Comparison of ENCODE assay signal across 8 mouse cellular contexts in genomic region chr4:47037321-47037657, GRCm38 (mm10). TPM values are rescaled to one million over a fixed set of nuclear protein-coding genes. Genes with fewer than 3 reads are reported as not detected.
DNase-seq lines count a peak whose midpoint lies in the region; ATAC-seq and TF ChIP-seq lines count a peak whose summit lies in the region.
"Had no signal": no experiment of that assay in that cellular context is flagged by ENCODE, and none has a peak within 500 bp of the region (broad histone marks: within the 10 kb centered on the region; RNA-seq: fewer than 3 reads in every experiment).

No protein-coding gene starts in this region.

- no peaks in the 10 kb centered on the region for H3K4me1 ChIP-seq in forebrain, embryonic 14.5 days (ENCODE audit: control insufficient read depth, insufficient read depth, low read length)
- peaks cover 11% of the 10 kb centered on the region for H3K4me1 ChIP-seq in hindbrain, embryonic 15.5 days (replicated peaks)
- H3K4me1 ChIP-seq in midbrain, embryonic 10.5 days, result peaks cover 16% of the 10 kb centered on the region

- no peak overlapping the region for H3K9ac ChIP-seq in forebrain, embryonic 14.5 days (ENCODE audit: low read length)
- H3K9ac ChIP-seq in hindbrain, embryonic 15.5 days, result no peak overlapping the region

- no peaks in the 10 kb centered on the region for H3K27me3 ChIP-seq in forebrain, embryonic 14.5 days (replicated peaks; ENCODE audit: control insufficient read depth, insufficient read depth, low read length)
- no peaks in the 10 kb centered on the region for H3K27me3 ChIP-seq in hindbrain, embryonic 15.5 days
- H3K27me3 ChIP-seq in midbrain, embryonic 10.5 days (ENCODE audit: low read depth, poor library complexity, severe bottlenecking), result no peaks in the 10 kb centered on the region

- no peaks in the 10 kb centered on the region for H3K9me3 ChIP-seq in forebrain, embryonic 14.5 days (replicated peaks; ENCODE audit: control insufficient read depth, low read length)
- no peaks in the 10 kb centered on the region for H3K9me3 ChIP-seq in hindbrain, embryonic 15.5 days
- no peaks in the 10 kb centered on the region for H3K9me3 ChIP-seq in midbrain, embryonic 10.5 days (replicated peaks)

- H3K27ac ChIP-seq in forebrain, embryonic 14.5 days (ENCODE audit: low read depth, low read length), result no peak overlapping the region
- no peak overlapping the region for H3K27ac ChIP-seq in hindbrain, embryonic 15.5 days (replicated peaks)
- no peak overlapping the region for H3K27ac ChIP-seq in left cerebral cortex, adult 2 months
- no peak overlapping the region for H3K27ac ChIP-seq in midbrain, embryonic 10.5 days (replicated peaks)
- H3K27ac ChIP-seq: macrophage had no signal

- intact Hi-C loops in left cerebral cortex, adult 2 months (cut with DNase I), result loop anchor here (1.0 to 5.0 kb wide), 3 partner anchors 348 to 530 kb away; no protein-coding TSS in a partner anchor

- H3K4me2 ChIP-seq in forebrain, embryonic 14.5 days (ENCODE audit: low read length), result no peak overlapping the region
- H3K4me2 ChIP-seq in hindbrain, embryonic 15.5 days, result no peak overlapping the region

- WGBS in forebrain, embryonic 14.5 days, result 16% methylated on average over 5 of the region's 5 CpGs
- WGBS in hindbrain, embryonic 15.5 days, result 20% methylated on average over 5 of the region's 5 CpGs
- 28% methylated on average over 5 of the region's 5 CpGs for WGBS in midbrain, embryonic 10.5 days

- H3K36me3 ChIP-seq in forebrain, embryonic 14.5 days (ENCODE audit: control insufficient read depth, insufficient read depth, low read length), result peaks cover 20% of the 10 kb centered on the region
- peaks cover 6% of the 10 kb centered on the region; the same call in 1 of the 2 replicates for H3K36me3 ChIP-seq in hindbrain, embryonic 15.5 days
- peaks cover 22% of the 10 kb centered on the region for H3K36me3 ChIP-seq in midbrain, embryonic 10.5 days

- peak; percentile 91 for TF ChIP-seq CTCF in left cerebral cortex, adult 2 months (IDR thresholded peaks at IDR 0.05)

- DNase-seq in NIH3T3 (ENCODE audit: low read depth), result peak; percentile 85
- DNase-seq in forebrain, embryonic 14.5 days (ENCODE audit: low spot score), result peak; percentile 86
- peak; percentile 81 to 90 for DNase-seq in left cerebral cortex, adult 2 months (ENCODE audit: extremely low spot score in 1 of 2, low spot score in 2 of 2)
- DNase-seq in midbrain, embryonic 10.5 days (ENCODE audit: low spot score), result peak; percentile 76
- peak; percentile 72 for DNase-seq in skeletal muscle tissue, adult 2 months (ENCODE audit: low read depth, low spot score)

- H3K4me3 ChIP-seq in forebrain, embryonic 14.5 days (ENCODE audit: low read depth, low read length), result no peak overlapping the region
- H3K4me3 ChIP-seq in hindbrain, embryonic 15.5 days, result no peak overlapping the region
- H3K4me3 ChIP-seq in left cerebral cortex, adult 2 months, result no peak overlapping the region
- H3K4me3 ChIP-seq in midbrain, embryonic 10.5 days, result no peak overlapping the region

- peak; percentile 54 for ATAC-seq in cerebellum, adult (ENCODE audit: insufficient number of reproducible peaks, low FRiP score, low TSS enrichment)
- ATAC-seq in forebrain, embryonic 14.5 days, result peak; percentile 76
- peak; percentile 60 for ATAC-seq in hindbrain, embryonic 15.5 days (ENCODE audit: low FRiP score, low read depth)

RNA-seq across cellular contexts. Expression of gene Anks6, which starts 19.9 kb away (rescaled TPM):
- polyA plus RNA-seq in forebrain, embryonic 14.5 days (2014; fragmentation: Nextera tagmentation; extraction: Ambion mirVana), result 2.2 and 3.2 TPM in 2 replicates
- 3.7 and 5.1 TPM in 2 replicates for polyA plus RNA-seq in hindbrain, embryonic 15.5 days (2015; fragmentation: Nextera tagmentation; extraction: Ambion mirVana)
- 10 to 100 TPM; 21.2 to 24.1 TPM for total RNA-seq in left cerebral cortex, adult 2 months (2021)
- 2.9 and 3.3 TPM in 2 replicates for polyA plus RNA-seq in midbrain, embryonic 10.5 days (2016; fragmentation: Nextera tagmentation; extraction: Ambion mirVana)

RNA-seq across cellular contexts. Expression of gene Gabbr2, which starts 45.6 kb away (rescaled TPM):
- polyA plus RNA-seq in forebrain, embryonic 14.5 days (2014; fragmentation: Nextera tagmentation; extraction: Ambion mirVana), result 1.7 and 3.5 TPM in 2 replicates
- 14.7 and 17.2 TPM in 2 replicates for polyA plus RNA-seq in hindbrain, embryonic 15.5 days (2015; fragmentation: Nextera tagmentation; extraction: Ambion mirVana)
- total RNA-seq in left cerebral cortex, adult 2 months (2021), result 100 to 1,000 TPM; 258 to 266 TPM
- polyA plus RNA-seq in midbrain, embryonic 10.5 days (2016; fragmentation: Nextera tagmentation; extraction: Ambion mirVana), result 0.12 and 0.25 TPM in 2 replicates

RNA-seq across cellular contexts. Expression of gene Galnt12, which starts 54.4 kb away (rescaled TPM):
- polyA plus RNA-seq in forebrain, embryonic 14.5 days (2014; fragmentation: Nextera tagmentation; extraction: Ambion mirVana), result 0.62 and 1.3 TPM in 2 replicates
- 1.0 and 1.5 TPM in 2 replicates for polyA plus RNA-seq in hindbrain, embryonic 15.5 days (2015; fragmentation: Nextera tagmentation; extraction: Ambion mirVana)
- total RNA-seq in left cerebral cortex, adult 2 months (2021), result under 1 TPM; 0.77 to 0.86 TPM
- polyA plus RNA-seq in midbrain, embryonic 10.5 days (2016; fragmentation: Nextera tagmentation; extraction: Ambion mirVana), result 6.5 and 7.8 TPM in 2 replicates
